Mouse (Mus musculus) myocyte (in vitro differentiated cells): ENCODE measurements at regions not wholly inside any gene's neighbourhood (a gene's known extent, or its start where the extent isn't known, plus 50 kb on each side); places are given as distances from the start of the nearest gene placed in this dataset.

Source experiments
- CEBPB ChIP-seq: IDR thresholded peaks from 2 replicates; pipeline ENCODE4 v1.6.1; 2011; ENCODE audit warnings: mild to moderate bottlenecking, moderate library complexity; ENCODE audit not compliant: poor library complexity, insufficient read depth, severe bottlenecking
- E2F4 ChIP-seq: IDR thresholded peaks from one replicate; pipeline ENCODE4 v1.6.1; 2011; ENCODE audit warnings: mild to moderate bottlenecking, control low read depth, moderate library complexity; ENCODE audit not compliant: insufficient read depth
- MAX ChIP-seq: IDR thresholded peaks from one replicate; pipeline ENCODE4 v1.6.1; 2011; ENCODE audit warnings: low read depth, mild to moderate bottlenecking, control low read depth
- MYOD1 ChIP-seq, 3 experiments: IDR thresholded peaks; one replicate each; pipeline ENCODE4 v1.6.1; 2011; ENCODE audit warnings: control low read depth in 2 of 3, low read depth in 2 of 3, mild to moderate bottlenecking in 2 of 3, moderate library complexity in 1 of 3; ENCODE audit not compliant: insufficient read length in 2 of 3, control insufficient read depth in 1 of 3
- MYOG ChIP-seq, 3 experiments: IDR thresholded peaks; one replicate each; pipeline ENCODE4 v1.6.1; 2011; ENCODE audit warnings: control low read depth in 2 of 3, low read depth in 2 of 3, mild to moderate bottlenecking in 2 of 3; ENCODE audit not compliant: insufficient read length in 2 of 3, control insufficient read depth in 1 of 3, insufficient read depth in 1 of 3
- POLR2A ChIP-seq: IDR thresholded peaks from one replicate; pipeline ENCODE4 v1.6.1; 2011; ENCODE audit warnings: low read depth, mild to moderate bottlenecking, control low read depth, moderate library complexity; ENCODE audit not compliant: insufficient read length
- POLR2AphosphoS2 ChIP-seq: IDR thresholded peaks from one replicate; pipeline ENCODE4 v1.6.1; 2011; ENCODE audit warnings: low read depth, control low read depth; ENCODE audit not compliant: insufficient read length
- REST ChIP-seq: IDR thresholded peaks from one replicate; pipeline ENCODE4 v1.6.1; 2011; ENCODE audit warnings: mild to moderate bottlenecking, control low read depth, moderate library complexity; ENCODE audit not compliant: insufficient read depth, insufficient read length
- SRF ChIP-seq: IDR thresholded peaks from one replicate; pipeline ENCODE4 v1.6.1; 2011; ENCODE audit warnings: low read depth; ENCODE audit not compliant: control insufficient read depth, insufficient read length
- TCF12 ChIP-seq: IDR thresholded peaks from one replicate; pipeline ENCODE4 v1.6.1; 2011; ENCODE audit warnings: mild to moderate bottlenecking, control low read depth; ENCODE audit not compliant: poor library complexity, insufficient read depth, severe bottlenecking
- TCF3 ChIP-seq: IDR thresholded peaks from one replicate; pipeline ENCODE4 v1.6.1; 2011; ENCODE audit warnings: low read depth, control low read depth; ENCODE audit not compliant: insufficient read length
- USF1 ChIP-seq: IDR thresholded peaks from one replicate; pipeline ENCODE4 v1.6.1; 2011; ENCODE audit warnings: low read depth, mild to moderate bottlenecking, control low read depth, moderate library complexity

DNA sequence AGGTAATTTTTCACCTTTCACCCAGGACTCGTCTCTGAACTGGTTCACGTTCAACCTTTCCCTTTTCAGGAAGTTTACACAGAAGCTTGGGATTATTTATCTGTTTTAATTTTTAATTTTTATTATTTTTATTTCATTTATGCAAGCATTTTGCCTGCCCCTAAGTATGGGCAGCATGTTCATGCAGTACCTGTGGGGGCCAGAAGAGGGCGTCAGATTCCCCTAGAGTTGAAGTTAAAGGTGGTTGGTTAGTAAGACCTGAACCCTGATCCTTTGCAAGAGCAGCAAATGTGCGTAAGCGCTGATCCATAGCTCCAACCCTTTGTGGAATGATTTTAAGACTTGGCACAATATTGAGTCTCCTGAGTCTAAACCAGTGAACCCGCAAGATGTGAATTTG is 271.7 kb upstream of the Rora start:
- TF ChIP-seq POLR2AphosphoS2 (no peak), TCF3 (no peak), MAX (no peak), TCF12 (no peak), POLR2A (no peak), CEBPB (no peak), E2F4 (no peak), MYOG (IDR thresholded peaks at IDR 0.05; ENCODE audit: control insufficient read depth in 1 of 3, insufficient read depth in 1 of 3, insufficient read length in 2 of 3, low read depth in 2 of 3) (no peak), USF1 (no peak), MYOD1 (IDR thresholded peaks at IDR 0.05; ENCODE audit: control insufficient read depth in 1 of 3, insufficient read length in 2 of 3, low read depth in 2 of 3) (no peak), SRF (no peak), REST (no peak)
